Mouse (Mus musculus): ENCODE data around the gene Pelp1. TPM values are rescaled to one million over a fixed set of nuclear protein-coding genes. Genes with fewer than 3 reads are reported as not detected.
A peak's percentile ranks its signal among the peaks of the same experiment; 100 is the strongest.

Pelp1 gene
- 63.0 and 65.1 TPM in 2 replicates for polyA plus RNA-seq (2016; fragmentation: Nextera tagmentation; extraction: Ambion mirVana)

- Histone ChIP-seq H3K4me3 (peak within 1 kb of the TSS; percentile 99), H3K4me1 (peaks cover 22% of the 10 kb centered on the region), H3K27me3 (ENCODE audit: low read depth, poor library complexity, severe bottlenecking) (no peaks in the 10 kb centered on the region), H3K9me3 (replicated peaks) (no peaks in the 10 kb centered on the region), H3K27ac (peak within 1 kb of the TSS; percentile 96), H3K36me3 (peaks cover 30% of the 10 kb centered on the region)
- DNase-seq (ENCODE audit: low spot score) = peak; percentile 98
- WGBS = under 1% methylated on average over 59 of the region's 59 CpGs
Measured at GRCm38 (mm10) chr11:70409594-70410296, at the start of gene Pelp1. Gene Pelp1 (minus strand): TSS chr11:70410031.

- Histone ChIP-seq H3K27me3 (ENCODE audit: low read depth, poor library complexity, severe bottlenecking) (peaks cover 63% of the 10 kb centered on the region), H3K27ac (peak within 1 kb of the TSS; percentile 61; the same call in 1 of the 2 replicates), H3K9me3 (replicated peaks) (no peaks in the 10 kb centered on the region), H3K4me3 (peak within 1 kb of the TSS; percentile 64), H3K4me1 (peaks cover 12% of the 10 kb centered on the region), H3K36me3 (peaks cover 8% of the 10 kb centered on the region)
- 18% methylated on average over 32 of the region's 32 CpGs for WGBS
- no peak for DNase-seq (ENCODE audit: low spot score)
Measured at GRCm38 (mm10) chr11:70458688-70459600, 49.1 kb upstream of the Pelp1 start, which contains the start of gene Zmynd15. Gene Zmynd15 (plus strand): TSS chr11:70459433.

GRCm38 (mm10) chr11:70453261-70454044 is 43.6 kb upstream of the Pelp1 start:
- Histone ChIP-seq H3K4me3 (no peak overlapping the region), H3K36me3 (peaks cover 17% of the 10 kb centered on the region), H3K9me3 (replicated peaks) (no peaks in the 10 kb centered on the region), H3K27ac (no peak overlapping the region), H3K27me3 (ENCODE audit: low read depth, poor library complexity, severe bottlenecking) (peaks cover 9% of the 10 kb centered on the region), H3K4me1 (peaks cover 21% of the 10 kb centered on the region)
- no peak for DNase-seq (ENCODE audit: low spot score)
- 87% methylated on average over 9 of the region's 9 CpGs for WGBS

GRCm38 (mm10) chr11:70451797-70452498 is 42.1 kb upstream of the Pelp1 start, which contains the start of gene Med11:
Gene Med11 (plus strand): TSS chr11:70451919.
- Histone ChIP-seq H3K27ac (peak within 1 kb of the TSS; percentile 96), H3K4me3 (peak within 1 kb of the TSS; percentile 82), H3K27me3 (ENCODE audit: low read depth, poor library complexity, severe bottlenecking) (no peaks in the 10 kb centered on the region), H3K36me3 (peaks cover 17% of the 10 kb centered on the region), H3K9me3 (replicated peaks) (no peaks in the 10 kb centered on the region), H3K4me1 (peaks cover 21% of the 10 kb centered on the region)
- WGBS = under 1% methylated on average over 46 of the region's 46 CpGs
- peak; percentile 94 for DNase-seq (ENCODE audit: low spot score)

GRCm38 (mm10) chr11:70450926-70451325 is 41.1 kb upstream of the Pelp1 start:
- Histone ChIP-seq H3K36me3 (peaks cover 17% of the 10 kb centered on the region), H3K27me3 (ENCODE audit: low read depth, poor library complexity, severe bottlenecking) (no peaks in the 10 kb centered on the region), H3K4me1 (peaks cover 21% of the 10 kb centered on the region), H3K9me3 (replicated peaks) (no peaks in the 10 kb centered on the region), H3K4me3 (0 out of 2 replicates have a peak overlapping the region, but pooled peaks have one; percentile 82), H3K27ac (no peak overlapping the region)
- WGBS = 86% methylated on average over 2 of the region's 2 CpGs
- DNase-seq (ENCODE audit: low spot score) = no peak

- 88% methylated on average over 1 of the region's 1 CpGs for WGBS
- H3K4me1 ChIP-seq = peaks cover 11% of the 10 kb centered on the region
- H3K27ac ChIP-seq = no peak overlapping the region
- H3K36me3 ChIP-seq = 0 out of 2 replicates have a peak, but pooled peaks cover under 1% of the 10 kb centered on the region
- H3K4me3 ChIP-seq = no peak overlapping the region
- no peaks in the 10 kb centered on the region for H3K27me3 ChIP-seq (ENCODE audit: low read depth, poor library complexity, severe bottlenecking)
- no peak for DNase-seq (ENCODE audit: low spot score)
- H3K9me3 ChIP-seq (replicated peaks) = no peaks in the 10 kb centered on the region
Measured at GRCm38 (mm10) chr11:70447373-70447772, 37.5 kb upstream of the Pelp1 start.

- Histone ChIP-seq H3K9me3 (replicated peaks) (no peaks in the 10 kb centered on the region), H3K27me3 (ENCODE audit: low read depth, poor library complexity, severe bottlenecking) (no peaks in the 10 kb centered on the region), H3K4me1 (peaks cover 6% of the 10 kb centered on the region; the same call in 1 of the 2 replicates), H3K4me3 (no peak overlapping the region), H3K27ac (no peak overlapping the region; the same call in 1 of the 2 replicates), H3K36me3 (peaks cover 6% of the 10 kb centered on the region)
- DNase-seq (ENCODE audit: low spot score) = no peak
- WGBS = 49% methylated on average over 3 of the region's 3 CpGs
Measured at GRCm38 (mm10) chr11:70446756-70447155, 36.9 kb upstream of the Pelp1 start.

- H3K4me1 ChIP-seq = no peaks in the 10 kb centered on the region
- no peak overlapping the region for H3K4me3 ChIP-seq
- peaks cover 25% of the 10 kb centered on the region for H3K36me3 ChIP-seq
- no peaks in the 10 kb centered on the region for H3K9me3 ChIP-seq (replicated peaks)
- 82% methylated on average over 6 of the region's 6 CpGs for WGBS
- no peak overlapping the region for H3K27ac ChIP-seq
- DNase-seq (ENCODE audit: low spot score) = no peak
- H3K27me3 ChIP-seq (ENCODE audit: low read depth, poor library complexity, severe bottlenecking) = no peaks in the 10 kb centered on the region
Measured at GRCm38 (mm10) chr11:70444667-70445066, 34.8 kb upstream of the Pelp1 start.

GRCm38 (mm10) chr11:70443964-70444363 is 34.1 kb upstream of the Pelp1 start:
- H3K4me1 ChIP-seq = no peaks in the 10 kb centered on the region
- no peak overlapping the region for H3K4me3 ChIP-seq
- no peak for DNase-seq (ENCODE audit: low spot score)
- H3K27ac ChIP-seq = no peak overlapping the region
- WGBS = 84% methylated on average over 3 of the region's 3 CpGs
- H3K36me3 ChIP-seq = peaks cover 32% of the 10 kb centered on the region
- H3K27me3 ChIP-seq (ENCODE audit: low read depth, poor library complexity, severe bottlenecking) = no peaks in the 10 kb centered on the region
- no peaks in the 10 kb centered on the region for H3K9me3 ChIP-seq (replicated peaks)

- no peaks in the 10 kb centered on the region for H3K9me3 ChIP-seq (replicated peaks)
- H3K36me3 ChIP-seq = peaks cover 53% of the 10 kb centered on the region
- no peak for DNase-seq (ENCODE audit: low spot score)
- H3K27ac ChIP-seq = no peak overlapping the region
- 90% methylated on average over 7 of the region's 7 CpGs for WGBS
- H3K4me3 ChIP-seq = no peak overlapping the region
- no peaks in the 10 kb centered on the region for H3K27me3 ChIP-seq (ENCODE audit: low read depth, poor library complexity, severe bottlenecking)
- H3K4me1 ChIP-seq = no peaks in the 10 kb centered on the region
Measured at GRCm38 (mm10) chr11:70441882-70442281, 32.1 kb upstream of the Pelp1 start.

- DNase-seq (ENCODE audit: low spot score) = no peak
- Histone ChIP-seq H3K36me3 (peaks cover 66% of the 10 kb centered on the region), H3K4me1 (0 out of 2 replicates have a peak, but pooled peaks cover under 1% of the 10 kb centered on the region), H3K27ac (no peak overlapping the region), H3K9me3 (replicated peaks) (no peaks in the 10 kb centered on the region), H3K4me3 (no peak overlapping the region), H3K27me3 (ENCODE audit: low read depth, poor library complexity, severe bottlenecking) (no peaks in the 10 kb centered on the region)
- 93% methylated on average over 4 of the region's 4 CpGs for whole genome bisulfite sequencing
Measured at GRCm38 (mm10) chr11:70440637-70441036, 30.8 kb upstream of the Pelp1 start.
